Mouse (Mus musculus): ENCODE data around the gene Camsap2. TPM values are rescaled to one million over a fixed set of nuclear protein-coding genes. Genes with fewer than 3 reads are reported as not detected.

Camsap2 gene
- polyA plus RNA-seq, 1 experiment = 40.0 TPM

- TF ChIP-seq POLR2A (IDR thresholded peaks at IDR 0.05; ENCODE audit: low read depth, low read length) (no peak), CTCF (IDR thresholded peaks at IDR 0.05; ENCODE audit: borderline replicate concordance, insufficient read depth, low read length) (no peak)
- Histone ChIP-seq H3K27ac (ENCODE audit: insufficient read depth, low read length) (no peak overlapping the region), H3K4me1 (ENCODE audit: control insufficient read depth, insufficient read depth, low read length) (no peaks in the 10 kb centered on the region), H3K4me3 (ENCODE audit: insufficient read depth, low read length) (no peak overlapping the region)
These were observed 125.7 kb downstream of the Camsap2 start for GRCm38 (mm10) chr1:136220037-136220871.

Other genes starting within 250 kb of the Camsap2 start
- gene Kif21b, start 214.7 kb downstream of the Camsap2 start, polyA plus RNA-seq (2011; ENCODE audit: insufficient read length, low read depth, missing spikeins) = 14.1 and 19.4 TPM in 2 replicates
- 0.45 and 1.2 TPM in 2 replicates for gene Mroh3, start 133.3 kb downstream of the Camsap2 start, polyA plus RNA-seq (2011; ENCODE audit: insufficient read length, low read depth, missing spikeins)
- 4.1 and 5.0 TPM in 2 replicates for gene Inava, start 111.8 kb downstream of the Camsap2 start, polyA plus RNA-seq (2011; ENCODE audit: insufficient read length, low read depth, missing spikeins)
- not detected in 2 replicates for gene Gpr25, start 85.2 kb downstream of the Camsap2 start, polyA plus RNA-seq (2011; ENCODE audit: insufficient read length, low read depth, missing spikeins)
- gene Ddx59, start 69.2 kb upstream of the Camsap2 start, polyA plus RNA-seq (2011; ENCODE audit: insufficient read length, low read depth, missing spikeins) = 7.0 and 7.5 TPM in 2 replicates
- 7.3 and 14.6 TPM in 2 replicates for gene Kif14, start 120.2 kb upstream of the Camsap2 start, polyA plus RNA-seq (2011; ENCODE audit: insufficient read length, low read depth, missing spikeins)

Data from embryonic fibroblast, embryonic 13.5 days (primary cell).